Mouse (Mus musculus) C2C12 (cell line): ENCODE measurements at regions not wholly inside any gene's neighbourhood (a gene's known extent, or its start where the extent isn't known, plus 50 kb on each side); places are given as distances from the start of the nearest gene placed in this dataset.

Experiments used
- CEBPB ChIP-seq: IDR thresholded peaks from one replicate; pipeline ENCODE4 v1.6.1; 2011; ENCODE audit warnings: low read depth, mild to moderate bottlenecking, control low read depth, moderate library complexity
- CTCF ChIP-seq: IDR thresholded peaks from one replicate; pipeline ENCODE4 v1.5.1; 2011; ENCODE audit not compliant: control insufficient read depth, insufficient read depth, insufficient read length
- FOSL1 ChIP-seq: IDR thresholded peaks from one replicate; pipeline ENCODE4 v1.8.0; 2011; ENCODE audit warnings: mild to moderate bottlenecking, low read length; ENCODE audit not compliant: poor library complexity, insufficient read depth, severe bottlenecking
- MAX ChIP-seq: IDR thresholded peaks from one replicate; pipeline ENCODE4 v1.6.1; 2011; ENCODE audit warnings: mild to moderate bottlenecking, control low read depth
- MYOD1 ChIP-seq: IDR thresholded peaks from one replicate; pipeline ENCODE4 v1.6.1; 2011; ENCODE audit warnings: low read depth; ENCODE audit not compliant: control insufficient read depth, insufficient read length
- MYOG ChIP-seq: IDR thresholded peaks from one replicate; pipeline ENCODE4 v1.6.1; 2011; ENCODE audit not compliant: control insufficient read depth, insufficient read length; ENCODE audit errors: extremely low read depth
- USF1 ChIP-seq: IDR thresholded peaks from one replicate; pipeline ENCODE4 v1.6.1; 2011; ENCODE audit warnings: low read depth, mild to moderate bottlenecking, control low read depth, moderate library complexity

DNA sequence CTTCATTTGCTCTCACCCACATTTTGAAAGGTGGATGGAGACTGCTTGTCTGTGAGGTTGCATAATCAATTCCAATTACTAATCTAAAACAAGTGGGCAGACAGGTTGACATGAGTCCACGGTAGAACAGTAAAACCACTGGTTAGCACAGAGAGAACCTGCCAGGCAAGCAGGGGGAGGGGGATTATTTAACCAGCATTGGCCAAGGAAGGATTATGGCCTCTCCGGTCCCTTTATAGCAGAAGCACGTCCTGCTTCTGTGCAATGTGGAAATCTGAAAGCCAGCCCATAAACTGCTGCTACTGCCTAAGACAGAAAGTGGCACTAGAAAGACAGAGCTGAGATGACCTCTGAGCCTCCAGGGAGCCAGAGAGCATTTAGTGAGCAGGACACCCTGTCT, 285.5 kb downstream of the Cog6 start:
- TF ChIP-seq MYOG: no peak
- TF ChIP-seq CTCF: no peak
- no peak for TF ChIP-seq USF1
- no peak for TF ChIP-seq MAX
- TF ChIP-seq MYOD1: no peak
- TF ChIP-seq CEBPB: no peak
- TF ChIP-seq FOSL1: no peak
